Mouse (Mus musculus) olfactory bulb, adult 2 months (tissue): ENCODE measurements around the gene Xiap.
A peak's percentile ranks its signal among the peaks of the same experiment; 100 is the strongest.

Experiments
- CTCF ChIP-seq: fragments of 200-500 bp; IDR thresholded peaks from 2 replicates; pipeline ENCODE4 v1.5.1; 2012; ENCODE audit warnings: low read depth, mild to moderate bottlenecking, low read length, moderate library complexity; ENCODE audit not compliant: insufficient read depth
- POLR2A ChIP-seq: fragments of 200-500 bp; IDR thresholded peaks from 2 replicates; pipeline ENCODE4 v1.6.1; 2012; ENCODE audit warnings: mild to moderate bottlenecking, low read depth, low read length, moderate library complexity; ENCODE audit not compliant: insufficient read depth

DNA sequence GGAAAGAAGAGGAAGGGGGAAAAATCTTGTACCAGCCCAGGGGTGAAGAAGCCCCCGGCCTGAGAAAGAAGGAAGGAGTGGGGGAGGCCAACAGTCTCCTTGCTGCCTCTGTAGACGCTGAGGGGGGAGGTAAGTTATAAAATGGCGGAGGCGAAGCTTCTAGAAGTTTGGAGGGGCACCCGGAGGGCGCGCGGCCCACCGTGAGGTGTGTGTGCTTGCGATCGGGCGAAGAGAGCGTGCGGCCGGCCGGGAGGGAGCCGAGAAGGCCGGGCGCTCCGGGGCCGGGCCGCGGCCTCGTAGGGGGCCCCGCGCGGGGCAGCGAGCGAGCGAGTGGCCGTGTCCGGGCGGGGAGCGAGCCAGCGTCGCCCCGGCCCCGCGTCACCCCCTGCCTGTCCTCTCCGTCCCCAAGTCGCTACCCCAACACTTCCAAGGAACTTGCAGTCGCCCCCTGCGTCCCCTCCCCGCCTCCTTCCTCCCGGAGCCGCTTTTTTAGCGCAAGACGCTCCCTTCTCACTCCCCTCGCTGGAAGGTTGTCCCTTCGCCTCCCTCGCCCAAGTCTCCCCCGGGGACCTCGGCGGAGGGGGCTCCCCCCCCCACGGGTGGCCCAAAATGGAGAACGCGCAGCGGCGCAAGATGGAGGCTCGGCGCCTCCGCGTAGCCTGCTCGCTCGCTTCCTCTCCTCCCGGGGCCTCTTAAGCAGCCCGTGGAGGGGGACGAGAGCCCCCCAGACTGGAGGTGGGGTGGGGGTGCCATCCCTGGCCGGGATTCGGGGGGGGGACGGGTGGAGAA, 90.3 kb downstream of the Xiap start:
- TF ChIP-seq CTCF (no peak), POLR2A (peak; percentile 28; the same call in 1 of the 2 replicates)
